ENCODE assay signal across 25 mouse cellular contexts in genomic region chr8:64898710-64899109, GRCm38 (mm10). TPM values are rescaled to one million over a fixed set of nuclear protein-coding genes. Genes with fewer than 3 reads are reported as not detected.
DNase-seq lines count a peak whose midpoint lies in the region; ATAC-seq lines count a peak whose summit lies in the region.
"Had no signal": no experiment of that assay in that cellular context is flagged by ENCODE, and none has a peak within 500 bp of the region (broad histone marks: within the 10 kb centered on the region; RNA-seq: fewer than 3 reads in every experiment).

No protein-coding gene starts in this region.

- no peak overlapping the region for H3K9ac ChIP-seq in kidney, embryonic 16.5 days (replicated peaks; ENCODE audit: low read length)
- H3K9ac ChIP-seq: embryonic facial prominence, embryonic 12.5 days; forebrain, embryonic 13.5 days; heart, embryonic 15.5 days; liver, embryonic 12.5 days had no signal

- WGBS in kidney, embryonic 16.5 days = 14% methylated on average over 4 of the region's 4 CpGs

- intact Hi-C loops in gastrocnemius, postnatal 36 days (cut with DNase I) = no loop called here

- H3K27me3 ChIP-seq in kidney, embryonic 16.5 days (ENCODE audit: insufficient read depth, low read length) = no peaks in the 10 kb centered on the region
- H3K27me3 ChIP-seq: embryonic facial prominence, embryonic 12.5 days; forebrain, embryonic 13.5 days; heart, embryonic 15.5 days; liver, embryonic 12.5 days had no signal

- H3K36me3 ChIP-seq in kidney, embryonic 16.5 days (ENCODE audit: insufficient read depth, low read length) = no peaks in the 10 kb centered on the region
- H3K36me3 ChIP-seq: embryonic facial prominence, embryonic 12.5 days; heart, embryonic 15.5 days; liver, embryonic 12.5 days; midbrain, embryonic 10.5 days had no signal

- H3K4me3 ChIP-seq in kidney, embryonic 16.5 days (ENCODE audit: low read length) = no peak overlapping the region
- H3K4me3 ChIP-seq: embryonic facial prominence, embryonic 12.5 days; erythroblast, embryonic 14.5 days; forebrain, embryonic 13.5 days; heart, adult 2 months; heart, embryonic 15.5 days; liver, embryonic 12.5 days; midbrain, embryonic 10.5 days had no signal

- no peaks in the 10 kb centered on the region for H3K9me3 ChIP-seq in kidney, embryonic 16.5 days (ENCODE audit: low read length)
- H3K9me3 ChIP-seq: embryonic facial prominence, embryonic 12.5 days; forebrain, embryonic 13.5 days; heart, embryonic 15.5 days; liver, embryonic 12.5 days; midbrain, embryonic 10.5 days had no signal

- H3K4me2 ChIP-seq in kidney, embryonic 16.5 days (replicated peaks; ENCODE audit: low read depth, low read length) = no peak overlapping the region
- H3K4me2 ChIP-seq: embryonic facial prominence, embryonic 12.5 days; forebrain, embryonic 13.5 days; heart, embryonic 15.5 days; liver, embryonic 12.5 days had no signal

- peak; percentile 5 to 22 for DNase-seq in kidney, adult 8-10 months
- DNase-seq in kidney, adult 18-20 months = no peak
- DNase-seq in Muller cell, postnatal 12 days (ENCODE audit: inconsistent ontology term) = peak; percentile 30
- peak; percentile 35 for DNase-seq in embryo, embryonic 10.5 days (ENCODE audit: low spot score)
- DNase-seq in cerebellum, adult 11-12 months = no peak
- DNase-seq in gastrocnemius, postnatal 36 days = no peak
- DNase-seq: adrenal gland, postnatal 14 days; cerebellum, postnatal 14 days; gastrocnemius, postnatal 10 days; heart, adult 2 months; heart, postnatal 4 days; left cerebral cortex, postnatal 4 days; lung, adult 2 months; lung, postnatal 4 days; retina, postnatal 1 day; thymus, postnatal 14 days had no signal

- peak; percentile 85 for ATAC-seq in kidney, embryonic 16.5 days (ENCODE audit: low FRiP score, low TSS enrichment)
- ATAC-seq: activated CD4-positive, CD25-positive, alpha-beta regulatory T cell, adult 4 months; forebrain, embryonic 13.5 days; hindbrain, postnatal 0 days; liver, embryonic 12.5 days had no signal

- peaks cover 4% of the 10 kb centered on the region; the same call in 1 of the 2 replicates for H3K4me1 ChIP-seq in kidney, embryonic 16.5 days (ENCODE audit: insufficient read depth, low read length)
- H3K4me1 ChIP-seq: embryonic facial prominence, embryonic 12.5 days; heart, embryonic 15.5 days; liver, embryonic 12.5 days had no signal

- H3K27ac ChIP-seq in kidney, embryonic 16.5 days (ENCODE audit: low read length) = no peak overlapping the region
- H3K27ac ChIP-seq: embryonic facial prominence, embryonic 12.5 days; forebrain, embryonic 13.5 days; heart, adult 2 months; heart, embryonic 15.5 days; hindbrain, postnatal 0 days; liver, embryonic 12.5 days; midbrain, embryonic 10.5 days had no signal

RNA-seq across cellular contexts. Expression of gene Tmem192, which starts 48.3 kb away (rescaled TPM):
- polyA plus RNA-seq in kidney, embryonic 16.5 days (2015; fragmentation: Nextera tagmentation; extraction: Ambion mirVana) = 33.1 and 34.4 TPM in 2 replicates
- total RNA-seq in gastrocnemius, postnatal 36 days (2021) = 10 to 100 TPM; 14.7 to 17.3 TPM

RNA-seq across cellular contexts. Expression of gene Klhl2, which starts 48.9 kb away (rescaled TPM):
- 6.7 and 6.9 TPM in 2 replicates for polyA plus RNA-seq in kidney, embryonic 16.5 days (2015; fragmentation: Nextera tagmentation; extraction: Ambion mirVana)
- total RNA-seq in gastrocnemius, postnatal 36 days (2021) = 1 to 10 TPM; 4.8 to 8.3 TPM

Comparison
In these comparisons a context has a peak if more than half of its experiments do, and no peak if none do; other contexts are left out.
1. DNase-seq: peak in kidney, adult 8-10 months (2 of 2), Muller cell, postnatal 12 days (single experiment) and embryo, embryonic 10.5 days (single experiment); none in kidney, adult 18-20 months (single experiment), cerebellum, adult 11-12 months (single experiment) and gastrocnemius, postnatal 36 days (0 of 2).